Mouse (Mus musculus): ENCODE measurements around the gene Odc1.
"Not testable (repeated sequence)": the region's sequence is repeated elsewhere in the genome, so short reads cannot be mapped to it uniquely, and the experiment has no call there.

Gene Odc1

GRCm38 (mm10) chr12:17544209-17545106 is at the start of gene Odc1:
TSS of gene Odc1 (plus strand) at chr12:17544794.
- DNase-seq (ENCODE audit: extremely low spot score, low read depth, low spot score) = no peak

- no peak for DNase-seq (ENCODE audit: extremely low spot score, low read depth, low spot score)
These were observed 49.8 kb upstream of the Odc1 start for GRCm38 (mm10) chr12:17494809-17495208.

GRCm38 (mm10) chr12:17495858-17496451 is 48.6 kb upstream of the Odc1 start:
- no peak for DNase-seq (ENCODE audit: extremely low spot score, low read depth, low spot score)

GRCm38 (mm10) chr12:17505620-17506074 is 38.9 kb upstream of the Odc1 start:
- DNase-seq (ENCODE audit: extremely low spot score, low read depth, low spot score) = no peak

- DNase-seq (ENCODE audit: extremely low spot score, low read depth, low spot score) = no peak
These were observed 38.2 kb upstream of the Odc1 start for GRCm38 (mm10) chr12:17506117-17506993.

GRCm38 (mm10) chr12:17506994-17507542 is 37.5 kb upstream of the Odc1 start:
- DNase-seq (ENCODE audit: extremely low spot score, low read depth, low spot score) = no peak

GRCm38 (mm10) chr12:17509310-17509709 is 35.3 kb upstream of the Odc1 start:
- no peak for DNase-seq (ENCODE audit: extremely low spot score, low read depth, low spot score)

GRCm38 (mm10) chr12:17510158-17510557 is 34.4 kb upstream of the Odc1 start:
- DNase-seq (ENCODE audit: extremely low spot score, low read depth, low spot score) = no peak

GRCm38 (mm10) chr12:17511019-17511418 is 33.6 kb upstream of the Odc1 start:
- DNase-seq (ENCODE audit: extremely low spot score, low read depth, low spot score) = no peak

GRCm38 (mm10) chr12:17529180-17529579 is 15.4 kb upstream of the Odc1 start:
- no peak for DNase-seq (ENCODE audit: extremely low spot score, low read depth, low spot score)

- no peak for DNase-seq (ENCODE audit: extremely low spot score, low read depth, low spot score)
These were observed 14.9 kb upstream of the Odc1 start for GRCm38 (mm10) chr12:17529726-17530125.

GRCm38 (mm10) chr12:17530825-17531224 is 13.8 kb upstream of the Odc1 start:
- no peak for DNase-seq (ENCODE audit: extremely low spot score, low read depth, low spot score)

- DNase-seq (ENCODE audit: extremely low spot score, low read depth, low spot score) = no peak
These were observed 8.4 kb upstream of the Odc1 start for GRCm38 (mm10) chr12:17536222-17536621.

GRCm38 (mm10) chr12:17537147-17537546 is 7.4 kb upstream of the Odc1 start:
- no peak for DNase-seq (ENCODE audit: extremely low spot score, low read depth, low spot score)

GRCm38 (mm10) chr12:17538087-17538486 is 6.5 kb upstream of the Odc1 start:
- no peak for DNase-seq (ENCODE audit: extremely low spot score, low read depth, low spot score)

GRCm38 (mm10) chr12:17539041-17539440 is 5.6 kb upstream of the Odc1 start:
- DNase-seq (ENCODE audit: extremely low spot score, low read depth, low spot score) = no peak

GRCm38 (mm10) chr12:17540040-17540552 is 4.5 kb upstream of the Odc1 start:
- DNase-seq (ENCODE audit: extremely low spot score, low read depth, low spot score) = no peak

GRCm38 (mm10) chr12:17545107-17545571 is 545 bp downstream of the Odc1 start:
- no peak for DNase-seq (ENCODE audit: extremely low spot score, low read depth, low spot score)

- DNase-seq (ENCODE audit: extremely low spot score, low read depth, low spot score) = no peak
These were observed 1.3 kb downstream of the Odc1 start for GRCm38 (mm10) chr12:17545884-17546283.

- not testable (repeated sequence) for DNase-seq (ENCODE audit: extremely low spot score, low read depth, low spot score)
These were observed 3.0 kb downstream of the Odc1 start for GRCm38 (mm10) chr12:17547552-17547951.

- DNase-seq (ENCODE audit: extremely low spot score, low read depth, low spot score) = no peak
These were observed 3.9 kb downstream of the Odc1 start for GRCm38 (mm10) chr12:17548505-17548904.
